Mouse (Mus musculus) E14TG2a.4 (cell line): ENCODE measurements around the gene Ebp.

ENCODE experiments used
- CTCF ChIP-seq: conservative IDR thresholded peaks from 2 replicates; pipeline ENCODE4 v1.5.1; 2014; ENCODE audit warnings: low read length
- NANOG ChIP-seq: IDR thresholded peaks from 2 replicates; pipeline ENCODE4 v1.6.1; 2014; ENCODE audit warnings: borderline replicate concordance, low read length, mixed read lengths
- POU5F1 ChIP-seq: IDR thresholded peaks from 2 replicates; pipeline ENCODE4 v1.6.1; 2014; ENCODE audit warnings: low read length, borderline replicate concordance

- no peak for TF ChIP-seq CTCF
- no peak for TF ChIP-seq POU5F1
- TF ChIP-seq NANOG: no peak
Observed at GRCm38 (mm10) chrX:8217383-8217782, 24.1 kb upstream of the Ebp start.
